Mouse (Mus musculus) spleen, adult 2 months (tissue): ENCODE results near the gene Sorbs1. TPM values are rescaled to one million over a fixed set of nuclear protein-coding genes. Genes with fewer than 3 reads are reported as not detected.
A peak's percentile ranks its signal among the peaks of the same experiment; 100 is the strongest.

Experiments
- DNase-seq, 2 experiments: peaks; one replicate each; pipeline versions ENCODE4 v3.0.0 to v3.0.0-alpha.2; 2012 to 2021; ENCODE audit warnings: low spot score in 2 of 2, low read depth in 1 of 2
- H3K27ac ChIP-seq: fragments of 200-500 bp; 2 replicates; pipeline ENCODE4 v1.5.1; 2012; ENCODE audit warnings: low read length, inconsistent platforms; ENCODE audit not compliant: insufficient read depth
- H3K27me3 ChIP-seq: fragments of 200-500 bp; 2 replicates; pipeline ENCODE4 v1.6.1; 2012; ENCODE audit warnings: mild to moderate bottlenecking, moderate library complexity, low read length, inconsistent platforms; ENCODE audit not compliant: control insufficient read depth, insufficient read depth
- H3K36me3 ChIP-seq: fragments of 200-500 bp; 2 replicates; pipeline ENCODE4 v1.6.1; 2012; ENCODE audit warnings: mild to moderate bottlenecking, low read length, inconsistent platforms; ENCODE audit not compliant: control insufficient read depth, insufficient read depth
- H3K4me1 ChIP-seq: fragments of 200-500 bp; 2 replicates; pipeline ENCODE4 v1.6.1; 2011; ENCODE audit warnings: inconsistent platforms; ENCODE audit not compliant: control insufficient read depth, insufficient read depth, insufficient read length
- H3K4me3 ChIP-seq: fragments of 200-500 bp; 2 replicates; pipeline ENCODE4 v1.5.1; 2011; ENCODE audit warnings: mild to moderate bottlenecking, inconsistent platforms; ENCODE audit not compliant: insufficient read depth, insufficient read length; ENCODE audit errors: extremely low read depth
- CTCF ChIP-seq: fragments of 200-500 bp; IDR thresholded peaks from 2 replicates; pipeline ENCODE4 v1.5.1; 2011; ENCODE audit warnings: mild to moderate bottlenecking, inconsistent platforms; ENCODE audit not compliant: insufficient read depth, insufficient read length, insufficient replicate concordance; ENCODE audit errors: extremely low read depth
- POLR2A ChIP-seq: fragments of 200-500 bp; IDR thresholded peaks from 2 replicates; pipeline ENCODE4 v1.6.1; 2011; ENCODE audit warnings: low read depth, low read length, inconsistent platforms
- WGBS: fragments of 180-500 bp; shearing (Covaris S2); methylation state at CpG from one replicate; pipeline ENCODE4 v1.1.7; 2018; 5-methylcytosine and 5-hydroxymethylcytosine counted together
- polyA plus RNA-seq: library from polyadenylated mRNA; depleted of rRNA; stranded (reverse); fragments of >200 nt; gene quantifications from 2 replicates; pipeline ENCODE4 v1.2.3, GENCODE M21; 2012

Gene Sorbs1
- polyA plus RNA-seq, 1 experiment, result 6.4 TPM

- no peak for TF ChIP-seq POLR2A
- no peak for TF ChIP-seq CTCF
- no peak for DNase-seq
- WGBS, result 87% methylated on average over 8 of the region's 8 CpGs
- no peak overlapping the region for H3K27ac ChIP-seq
- no peaks in the 10 kb centered on the region for H3K36me3 ChIP-seq
- H3K27me3 ChIP-seq, result no peaks in the 10 kb centered on the region
- no peak overlapping the region for H3K4me3 ChIP-seq
- no peaks in the 10 kb centered on the region for H3K4me1 ChIP-seq
These were observed 236.1 kb downstream of the Sorbs1 start for GRCm38 (mm10) chr19:40277494-40277893.

GRCm38 (mm10) chr19:40275401-40276188 is 238.0 kb downstream of the Sorbs1 start:
- no peak for TF ChIP-seq POLR2A
- H3K36me3 ChIP-seq, result no peaks in the 10 kb centered on the region
- no peaks in the 10 kb centered on the region for H3K27me3 ChIP-seq
- DNase-seq, result no peak
- no peak overlapping the region for H3K4me3 ChIP-seq
- 92% methylated on average over 14 of the region's 14 CpGs for WGBS
- H3K4me1 ChIP-seq, result no peaks in the 10 kb centered on the region
- H3K27ac ChIP-seq, result no peak overlapping the region

GRCm38 (mm10) chr19:40272674-40273073 is 240.9 kb downstream of the Sorbs1 start:
- TF ChIP-seq CTCF (no peak), POLR2A (no peak)
- Histone ChIP-seq H3K4me1 (peaks cover 9% of the 10 kb centered on the region), H3K4me3 (no peak overlapping the region), H3K27ac (no peak overlapping the region), H3K27me3 (no peaks in the 10 kb centered on the region), H3K36me3 (no peaks in the 10 kb centered on the region)
- no peak for DNase-seq
- WGBS, result 82% methylated on average over 13 of the region's 13 CpGs

GRCm38 (mm10) chr19:40271308-40271892 is 242.2 kb downstream of the Sorbs1 start, which contains the start of gene Pdlim1:
Gene Pdlim1, minus strand, starts transcription at chr19:40271842.
- peak within 1 kb of the TSS; percentile 64 for H3K27ac ChIP-seq
- TF ChIP-seq CTCF, result no peak
- no peak; the same call in 1 of the 2 replicates for TF ChIP-seq POLR2A
- DNase-seq, result peak; percentile 29 to 38
- no peaks in the 10 kb centered on the region for H3K27me3 ChIP-seq
- peak within 1 kb of the TSS; percentile 79 for H3K4me3 ChIP-seq
- no peaks in the 10 kb centered on the region for H3K36me3 ChIP-seq
- whole genome bisulfite sequencing, result under 1% methylated on average over 54 of the region's 54 CpGs
- peaks cover 17% of the 10 kb centered on the region for H3K4me1 ChIP-seq

GRCm38 (mm10) chr19:40270351-40271307 is 242.9 kb downstream of the Sorbs1 start:
- WGBS, result 16% methylated on average over 63 of the region's 63 CpGs
- Histone ChIP-seq H3K4me3 (peak overlapping the region; percentile 79), H3K36me3 (no peaks in the 10 kb centered on the region), H3K27me3 (no peaks in the 10 kb centered on the region), H3K4me1 (peaks cover 21% of the 10 kb centered on the region), H3K27ac (peak overlapping the region; percentile 64)
- no peak for TF ChIP-seq POLR2A
- TF ChIP-seq CTCF, result no peak
- peak; percentile 27 to 41 for DNase-seq

- TF ChIP-seq POLR2A (no peak), CTCF (no peak)
- no peak for DNase-seq
- no peak overlapping the region for H3K27ac ChIP-seq
- H3K4me3 ChIP-seq, result no peak overlapping the region
- H3K4me1 ChIP-seq, result peaks cover 21% of the 10 kb centered on the region
- H3K36me3 ChIP-seq, result no peaks in the 10 kb centered on the region
- WGBS, result 76% methylated on average over 5 of the region's 5 CpGs
- H3K27me3 ChIP-seq, result no peaks in the 10 kb centered on the region
These were observed 244.1 kb downstream of the Sorbs1 start for GRCm38 (mm10) chr19:40269526-40269925.

- TF ChIP-seq POLR2A (no peak), CTCF (no peak)
- peaks cover 21% of the 10 kb centered on the region for H3K4me1 ChIP-seq
- H3K36me3 ChIP-seq, result no peaks in the 10 kb centered on the region
- H3K27ac ChIP-seq, result no peak overlapping the region
- whole genome bisulfite sequencing, result 75% methylated on average over 3 of the region's 3 CpGs
- H3K4me3 ChIP-seq, result no peak overlapping the region
- no peak for DNase-seq
- H3K27me3 ChIP-seq, result no peaks in the 10 kb centered on the region
These were observed 245.1 kb downstream of the Sorbs1 start for GRCm38 (mm10) chr19:40268493-40268892.
